Mouse (Mus musculus): ENCODE measurements at regions not wholly inside any gene's neighbourhood (a gene's known extent, or its start where the extent isn't known, plus 50 kb on each side); places are given as distances from the start of the nearest gene placed in this dataset.

GRCm38 (mm10) chr12:32273474-32273873 lies 65.0 kb upstream of the Pik3cg start:
- ATAC-seq: no peak
- H3K36me3 ChIP-seq: no peaks in the 10 kb centered on the region

DNA sequence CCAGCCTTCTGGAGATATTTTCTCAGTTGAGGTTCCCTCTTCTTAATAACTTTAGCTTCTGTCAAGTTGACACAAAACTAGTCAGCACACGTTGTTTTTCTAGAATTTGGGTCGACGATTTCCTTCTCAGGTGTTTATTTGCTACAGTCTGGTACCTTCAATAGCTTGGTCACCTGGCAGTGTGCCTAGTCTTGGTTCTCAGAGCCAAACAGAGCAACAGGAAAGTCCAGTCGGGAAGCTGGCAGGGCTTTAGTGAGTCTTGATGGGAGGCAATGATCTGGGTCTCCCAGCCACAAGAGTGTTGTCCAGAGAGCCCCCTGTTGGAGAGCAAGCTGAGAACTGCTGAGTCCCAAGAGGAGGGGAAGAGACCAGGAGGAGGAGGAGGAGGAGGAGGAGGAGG lies 71.4 kb upstream of the Pik3cg start:
- ATAC-seq: no peak

More at GRCm38 (mm10) chr12:32273474-32273873, 65.0 kb upstream of the Pik3cg start:
- no peaks in the 10 kb centered on the region for H3K27me3 ChIP-seq (replicated peaks)
- H3K27ac ChIP-seq: no peak overlapping the region
- H3K9me3 ChIP-seq (replicated peaks): 0 out of 2 replicates have a peak, but pooled peaks cover 3% of the 10 kb centered on the region
- no peak overlapping the region for H3K4me3 ChIP-seq
- no peak overlapping the region for H3K9ac ChIP-seq
- peaks cover 8% of the 10 kb centered on the region; the same call in 1 of the 2 replicates for H3K4me1 ChIP-seq
- WGBS (ENCODE audit: insufficient replicate concordance): 66% methylated on average over 1 of the region's 1 CpGs
- no peak overlapping the region for H3K4me2 ChIP-seq

DNA sequence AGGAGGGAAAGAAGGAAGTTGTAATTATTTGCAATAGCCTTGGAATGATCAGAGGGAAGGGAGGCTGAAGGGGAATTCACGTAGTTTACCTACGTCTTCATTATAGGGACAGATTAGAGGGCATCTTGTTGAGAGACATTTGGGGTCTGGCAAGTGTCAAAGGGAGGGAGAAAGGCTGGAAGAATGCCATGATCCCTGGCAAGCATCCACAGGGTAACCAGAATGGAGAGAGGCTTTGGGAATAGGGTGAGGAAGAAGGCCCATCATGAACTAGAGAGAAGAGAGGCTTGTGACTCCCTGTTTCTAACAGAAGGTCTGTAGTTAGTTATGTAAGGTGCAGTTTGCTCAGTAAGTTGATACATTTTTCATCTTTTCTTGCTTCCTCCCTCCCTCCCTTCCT lies 71.8 kb upstream of the Pik3cg start:
- 75% methylated on average over 2 of the region's 2 CpGs for WGBS (ENCODE audit: insufficient replicate concordance)
- no peak for ATAC-seq
- H3K4me2 ChIP-seq: no peak overlapping the region

More for the DNA sequence above, 71.4 kb upstream of the Pik3cg start:
- no peak overlapping the region for H3K9ac ChIP-seq
- H3K4me2 ChIP-seq: no peak overlapping the region
- 71% methylated on average over 4 of the region's 4 CpGs for WGBS (ENCODE audit: insufficient replicate concordance)
- no peaks in the 10 kb centered on the region for H3K36me3 ChIP-seq
- no peaks in the 10 kb centered on the region for H3K4me1 ChIP-seq
- no peak overlapping the region for H3K27ac ChIP-seq
- peaks cover 3% of the 10 kb centered on the region for H3K27me3 ChIP-seq (replicated peaks)
- H3K4me3 ChIP-seq: no peak overlapping the region
- H3K9me3 ChIP-seq (replicated peaks): no peaks in the 10 kb centered on the region

DNA sequence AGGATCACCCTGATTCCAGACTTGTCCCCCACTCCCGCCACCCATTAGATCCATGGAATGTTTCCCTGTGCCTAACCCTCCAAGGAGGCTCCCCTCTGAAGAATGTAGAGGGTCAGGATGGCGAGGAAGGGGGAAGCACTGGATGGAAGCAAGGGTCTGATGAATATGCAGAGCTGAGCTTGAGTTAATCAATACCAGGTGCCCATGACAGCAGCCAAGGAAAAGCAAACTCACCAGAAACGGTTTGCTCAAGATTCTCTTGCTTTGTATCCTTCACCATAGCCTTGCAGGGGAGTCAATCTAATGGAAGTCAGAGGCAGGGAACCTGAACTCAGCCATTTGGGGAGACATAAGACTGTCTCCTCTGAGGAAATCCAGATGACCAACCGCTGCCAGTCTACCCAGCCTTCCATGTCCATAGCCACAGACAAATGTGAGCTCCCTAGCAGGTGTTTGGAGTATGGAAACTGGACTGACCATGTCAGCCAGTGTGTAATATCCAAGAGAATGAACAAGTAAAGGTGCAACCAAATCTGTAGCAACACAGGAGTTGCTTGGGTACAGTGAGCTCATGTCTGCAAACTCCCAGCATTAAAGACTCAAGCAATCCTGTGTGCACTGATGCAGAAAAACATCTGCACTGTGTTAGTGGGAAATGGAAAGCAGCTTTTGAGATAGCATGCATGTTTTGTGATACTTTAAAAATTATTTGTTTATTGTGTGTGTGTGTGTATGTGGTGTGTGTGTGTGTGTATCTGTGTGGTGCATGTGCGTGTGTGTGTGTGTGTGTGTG lies 74.1 kb upstream of the Pik3cg start:
- H3K4me2 ChIP-seq: no peak overlapping the region
- peaks cover 16% of the 10 kb centered on the region for H3K4me1 ChIP-seq
- no peaks in the 10 kb centered on the region for H3K9me3 ChIP-seq (replicated peaks)
- no peaks in the 10 kb centered on the region for H3K36me3 ChIP-seq
- 51% methylated on average over 5 of the region's 5 CpGs for WGBS (ENCODE audit: insufficient replicate concordance)
- no peak overlapping the region for H3K27ac ChIP-seq
- no peak overlapping the region for H3K4me3 ChIP-seq
- H3K9ac ChIP-seq: no peak overlapping the region
- ATAC-seq: no peak
- H3K27me3 ChIP-seq (replicated peaks): peaks cover 3% of the 10 kb centered on the region

More for the DNA sequence above, 71.8 kb upstream of the Pik3cg start:
- no peak overlapping the region for H3K27ac ChIP-seq
- no peaks in the 10 kb centered on the region for H3K9me3 ChIP-seq (replicated peaks)
- no peaks in the 10 kb centered on the region for H3K4me1 ChIP-seq
- no peaks in the 10 kb centered on the region for H3K36me3 ChIP-seq
- H3K27me3 ChIP-seq (replicated peaks): peaks cover 3% of the 10 kb centered on the region
- H3K4me3 ChIP-seq: no peak overlapping the region
- no peak overlapping the region for H3K9ac ChIP-seq

DNA sequence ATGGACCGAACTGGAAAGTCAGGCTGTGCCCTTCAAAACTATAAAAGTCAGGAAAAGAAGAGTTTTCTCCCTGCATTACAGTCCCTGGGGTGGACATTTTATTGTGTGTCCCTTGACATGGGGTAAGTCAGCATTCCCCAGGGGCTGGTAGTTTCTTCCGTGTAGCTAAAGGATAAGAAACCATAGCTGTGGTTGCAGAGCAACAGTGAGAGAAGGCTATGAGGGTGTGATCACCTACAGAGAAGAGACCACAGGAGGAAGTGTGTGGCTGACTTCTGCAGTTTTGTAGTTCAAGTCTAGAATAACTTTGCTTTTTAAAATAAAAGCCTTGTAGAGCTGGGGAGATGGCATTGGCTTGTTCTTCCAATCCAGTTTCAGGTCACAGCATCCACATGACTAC lies 76.6 kb upstream of the Pik3cg start:
- H3K36me3 ChIP-seq: no peaks in the 10 kb centered on the region
- no peak overlapping the region for H3K4me3 ChIP-seq
- no peak overlapping the region for H3K4me2 ChIP-seq
- H3K9ac ChIP-seq: no peak overlapping the region
- H3K9me3 ChIP-seq (replicated peaks): no peaks in the 10 kb centered on the region
- no peak for ATAC-seq
- H3K27me3 ChIP-seq (replicated peaks): peaks cover 3% of the 10 kb centered on the region; the same call in 1 of the 2 replicates
- peaks cover 26% of the 10 kb centered on the region for H3K4me1 ChIP-seq
- no peak overlapping the region for H3K27ac ChIP-seq
- 36% methylated on average over 2 of the region's 2 CpGs for WGBS (ENCODE audit: insufficient replicate concordance)

GRCm38 (mm10) chr12:32286652-32287051 lies 78.2 kb upstream of the Pik3cg start:
- Histone ChIP-seq H3K9ac (no peak overlapping the region), H3K4me2 (no peak overlapping the region), H3K4me1 (peaks cover 42% of the 10 kb centered on the region), H3K9me3 (replicated peaks) (no peaks in the 10 kb centered on the region), H3K27me3 (replicated peaks) (no peaks in the 10 kb centered on the region), H3K27ac (no peak overlapping the region), H3K36me3 (no peaks in the 10 kb centered on the region), H3K4me3 (no peak overlapping the region)
- ATAC-seq: no peak
- WGBS (ENCODE audit: insufficient replicate concordance): 20% methylated on average over 5 of the region's 5 CpGs

- peak overlapping the region; percentile 25; the same call in 1 of the 2 replicates for H3K27ac ChIP-seq
- H3K9ac ChIP-seq: no peak overlapping the region
- no peak overlapping the region for H3K4me3 ChIP-seq
- H3K36me3 ChIP-seq: no peaks in the 10 kb centered on the region
- peaks cover 56% of the 10 kb centered on the region for H3K4me1 ChIP-seq
- H3K4me2 ChIP-seq: peak overlapping the region; percentile 65
- no peaks in the 10 kb centered on the region for H3K9me3 ChIP-seq (replicated peaks)
- H3K27me3 ChIP-seq (replicated peaks): no peaks in the 10 kb centered on the region
- 58% methylated on average over 5 of the region's 5 CpGs for WGBS (ENCODE audit: insufficient replicate concordance)
- no peak for ATAC-seq
These were observed 82.7 kb upstream of the Pik3cg start for GRCm38 (mm10) chr12:32291145-32291544.

DNA sequence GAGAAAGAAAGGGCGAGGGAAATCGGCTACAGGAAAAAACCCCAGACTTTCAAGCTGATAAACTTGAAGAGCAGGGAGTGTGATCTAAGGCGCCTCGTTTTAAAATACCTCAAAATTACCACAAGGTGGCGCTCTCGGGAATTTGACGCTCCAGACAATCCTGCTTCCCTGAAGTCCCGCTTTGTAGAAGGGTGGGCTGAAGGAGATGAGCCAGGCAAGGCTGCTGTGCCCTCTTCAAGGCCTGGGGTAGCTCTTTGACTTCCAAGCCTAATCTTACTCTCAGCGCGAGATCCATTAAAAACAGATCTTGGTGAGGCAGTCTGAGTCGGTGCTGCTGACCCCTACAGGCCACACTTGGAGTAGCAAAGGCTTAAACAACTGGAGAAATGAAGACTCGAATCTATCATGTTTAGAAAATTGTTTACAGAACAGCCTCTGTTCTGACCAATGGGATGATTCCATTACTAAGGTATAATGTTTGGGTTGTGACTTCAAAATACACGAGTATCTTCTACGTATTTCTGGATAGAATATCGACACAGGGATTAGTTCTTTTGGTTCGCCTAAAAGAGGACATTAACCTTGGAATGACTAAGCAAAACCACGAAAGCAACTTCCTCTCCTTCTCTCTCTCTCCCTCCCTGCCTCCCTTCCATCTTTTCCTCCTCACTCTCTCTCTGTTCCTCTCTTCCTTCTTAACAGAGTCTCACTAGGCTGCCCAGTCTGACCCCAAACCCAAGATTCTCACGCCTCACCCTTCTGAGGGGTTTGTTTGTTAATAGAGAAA lies 83.7 kb upstream of the Pik3cg start:
- H3K4me3 ChIP-seq: peak overlapping the region; percentile 47
- peaks cover 52% of the 10 kb centered on the region for H3K4me1 ChIP-seq
- H3K4me2 ChIP-seq: peak overlapping the region; percentile 65
- WGBS (ENCODE audit: insufficient replicate concordance): 9% methylated on average over 18 of the region's 18 CpGs
- H3K27ac ChIP-seq: peak overlapping the region; percentile 86
- no peaks in the 10 kb centered on the region for H3K9me3 ChIP-seq (replicated peaks)
- peak overlapping the region; percentile 61 for H3K9ac ChIP-seq
- H3K36me3 ChIP-seq: no peaks in the 10 kb centered on the region
- ATAC-seq: peak; percentile 81
- no peaks in the 10 kb centered on the region for H3K27me3 ChIP-seq (replicated peaks)

- Histone ChIP-seq H3K9ac (peak overlapping the region; percentile 61), H3K27me3 (replicated peaks) (no peaks in the 10 kb centered on the region), H3K4me1 (peaks cover 48% of the 10 kb centered on the region), H3K4me3 (peak overlapping the region; percentile 47; the same call in 1 of the 2 replicates), H3K4me2 (peak overlapping the region; percentile 65), H3K36me3 (no peaks in the 10 kb centered on the region), H3K9me3 (replicated peaks) (no peaks in the 10 kb centered on the region), H3K27ac (peak overlapping the region; percentile 86)
- ATAC-seq: peak; percentile 56
- WGBS (ENCODE audit: insufficient replicate concordance): 37% methylated on average over 5 of the region's 5 CpGs
These were observed 84.3 kb upstream of the Pik3cg start for GRCm38 (mm10) chr12:32292749-32293128.

DNA sequence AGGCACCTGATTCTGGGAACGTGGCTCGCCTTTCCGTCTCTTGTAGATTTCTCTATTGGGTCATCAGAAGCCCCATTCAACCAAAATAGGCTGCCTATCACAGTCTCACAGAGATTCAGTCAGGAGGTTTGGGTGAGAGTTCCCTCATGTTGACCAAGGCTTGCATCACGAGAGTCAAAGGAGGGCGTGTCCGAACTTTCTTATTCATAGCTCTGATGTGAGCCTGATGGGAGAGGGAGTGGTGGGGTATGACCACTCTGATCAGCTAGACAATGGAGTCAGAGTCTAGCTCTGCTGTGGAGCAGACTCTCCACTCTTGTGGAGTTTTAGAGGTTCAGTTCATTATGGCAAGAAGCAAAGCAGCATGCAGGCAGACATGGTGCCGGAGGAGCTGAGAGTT lies 81.1 kb upstream of the Ccdc71l start:
- 86% methylated on average over 7 of the region's 7 CpGs for WGBS (ENCODE audit: insufficient replicate concordance)
- ATAC-seq: no peak

GRCm38 (mm10) chr12:32299714-32300113 lies 78.8 kb upstream of the Ccdc71l start:
- Histone ChIP-seq H3K4me2 (no peak overlapping the region), H3K4me1 (peaks cover 12% of the 10 kb centered on the region), H3K27me3 (replicated peaks) (0 out of 2 replicates have a peak, but pooled peaks cover 5% of the 10 kb centered on the region), H3K4me3 (no peak overlapping the region), H3K27ac (no peak overlapping the region), H3K9me3 (replicated peaks) (no peaks in the 10 kb centered on the region), H3K9ac (no peak overlapping the region), H3K36me3 (no peaks in the 10 kb centered on the region)
- no peak for ATAC-seq
- WGBS (ENCODE audit: insufficient replicate concordance): 63% methylated on average over 2 of the region's 2 CpGs

More for the DNA sequence above, 81.1 kb upstream of the Ccdc71l start:
- no peak overlapping the region for H3K27ac ChIP-seq
- no peaks in the 10 kb centered on the region for H3K36me3 ChIP-seq
- H3K4me3 ChIP-seq: no peak overlapping the region
- H3K9ac ChIP-seq: no peak overlapping the region
- H3K4me2 ChIP-seq: no peak overlapping the region
- no peaks in the 10 kb centered on the region for H3K9me3 ChIP-seq (replicated peaks)
- H3K4me1 ChIP-seq: peaks cover 19% of the 10 kb centered on the region
- H3K27me3 ChIP-seq (replicated peaks): 0 out of 2 replicates have a peak, but pooled peaks cover 5% of the 10 kb centered on the region

- H3K4me2 ChIP-seq: no peak overlapping the region
- H3K27ac ChIP-seq: peak overlapping the region; percentile 95
- WGBS (ENCODE audit: insufficient replicate concordance): 85% methylated on average over 5 of the region's 5 CpGs
- 0 out of 2 replicates have a peak, but pooled peaks cover 5% of the 10 kb centered on the region for H3K27me3 ChIP-seq (replicated peaks)
- no peak overlapping the region for H3K9ac ChIP-seq
- H3K36me3 ChIP-seq: no peaks in the 10 kb centered on the region
- H3K9me3 ChIP-seq (replicated peaks): no peaks in the 10 kb centered on the region
- no peak for ATAC-seq
- peaks cover 40% of the 10 kb centered on the region for H3K4me1 ChIP-seq
- no peak overlapping the region for H3K4me3 ChIP-seq
These were observed 72.8 kb upstream of the Ccdc71l start for GRCm38 (mm10) chr12:32305736-32306135.
